Mouse (Mus musculus) MEL (cell line): ENCODE results near the gene Pef1. TPM values are rescaled to one million over a fixed set of nuclear protein-coding genes. Genes with fewer than 3 reads are reported as not detected.

Source experiments
- DNase-seq: peaks from one replicate; pipeline ENCODE4 v3.0.0; 2011; ENCODE audit warnings: low read depth, low spot score
- H3K27ac ChIP-seq: 2 replicates; pipeline ENCODE4 v1.5.1; 2012; ENCODE audit warnings: low read depth, mild to moderate bottlenecking, control low read depth, low read length, moderate library complexity; ENCODE audit not compliant: control insufficient read depth
- H3K27me3 ChIP-seq, 2 experiments: fragments of 150-350 bp in 1 of 2; sonication (generic) in 1 of 2; 2 replicates each; pipeline ENCODE4 v1.6.1; 2012; ENCODE audit warnings: low read length in 2 of 2, mild to moderate bottlenecking in 2 of 2, improper control_type of control experiment in 1 of 2, moderate library complexity in 1 of 2; ENCODE audit not compliant: insufficient read depth in 2 of 2, control insufficient read depth in 1 of 2
- H3K36me3 ChIP-seq, 2 experiments: 2 replicates each; pipeline ENCODE4 v1.6.1; 2012 to 2014; ENCODE audit warnings: low read length in 2 of 2, improper control_type of control experiment in 1 of 2, inconsistent platforms in 1 of 2, mild to moderate bottlenecking in 1 of 2; ENCODE audit not compliant: insufficient read depth in 2 of 2, control insufficient read depth in 1 of 2
- H3K4me1 ChIP-seq, 2 experiments: fragments of 150-350 bp in 1 of 2; sonication (generic) in 1 of 2; 2 replicates each; pipeline ENCODE4 v1.6.1; 2012; ENCODE audit warnings: low read length in 2 of 2, improper control_type of control experiment in 1 of 2, mild to moderate bottlenecking in 1 of 2; ENCODE audit not compliant: insufficient read depth in 2 of 2, control insufficient read depth in 1 of 2
- H3K4me3 ChIP-seq, 2 experiments: fragments of 150-350 bp in 1 of 2; sonication (generic) in 1 of 2; 2 replicates each; pipeline ENCODE4 v1.5.1; 2012; ENCODE audit warnings: low read depth in 2 of 2, low read length in 2 of 2, mild to moderate bottlenecking in 2 of 2, moderate library complexity in 2 of 2, control low read depth in 1 of 2, improper control_type of control experiment in 1 of 2; ENCODE audit not compliant: control insufficient read depth in 1 of 2, insufficient read depth in 1 of 2
- H3K79me2 ChIP-seq: 2 replicates; pipeline ENCODE4 v1.6.1; 2012; ENCODE audit warnings: mild to moderate bottlenecking, low read length, moderate library complexity; ENCODE audit not compliant: control insufficient read depth, poor library complexity, insufficient read depth
- H3K9ac ChIP-seq: 2 replicates; pipeline ENCODE4 v1.6.1; 2012; ENCODE audit warnings: low read depth, mild to moderate bottlenecking, control low read depth, low read length, moderate library complexity; ENCODE audit not compliant: control insufficient read depth, poor library complexity, severe bottlenecking
- H3K9me3 ChIP-seq: fragments of 150-350 bp; sonication (generic); replicated peaks from 2 replicates; pipeline ENCODE4 v1.6.1; 2012; ENCODE audit warnings: mild to moderate bottlenecking, low read length, improper control_type of control experiment, moderate library complexity; ENCODE audit not compliant: insufficient read depth
- CHD1 ChIP-seq: IDR thresholded peaks from 2 replicates; pipeline ENCODE4 v1.6.1; 2012; ENCODE audit warnings: low read depth, mild to moderate bottlenecking, inconsistent platforms, low read length, improper control_type of control experiment
- EP300 ChIP-seq, 2 experiments: IDR thresholded peaks; 2 replicates each; pipeline ENCODE4 v1.6.1; 2011; ENCODE audit warnings: improper control_type of control experiment in 2 of 2, low read length in 2 of 2, low read depth in 1 of 2, mild to moderate bottlenecking in 1 of 2
- GATA1 ChIP-seq: IDR thresholded peaks from 2 replicates; pipeline ENCODE4 v1.6.1; 2011; ENCODE audit warnings: low read depth, low read length, improper control_type of control experiment
- HCFC1 ChIP-seq: IDR thresholded peaks from 2 replicates; pipeline ENCODE4 v1.6.1; 2012; ENCODE audit warnings: low read depth, mild to moderate bottlenecking, inconsistent platforms, low read length, improper control_type of control experiment, moderate library complexity
- KAT2A ChIP-seq: conservative IDR thresholded peaks from 2 replicates; pipeline ENCODE4 v1.6.1; 2012; ENCODE audit warnings: low read depth, low read length, improper control_type of control experiment, inconsistent platforms
- MAFK ChIP-seq: IDR thresholded peaks from 2 replicates; pipeline ENCODE4 v1.6.1; 2011; ENCODE audit warnings: low read depth, mild to moderate bottlenecking, low read length, improper control_type of control experiment, borderline replicate concordance
- MAX ChIP-seq: IDR thresholded peaks from 2 replicates; pipeline ENCODE4 v1.6.1; 2011; ENCODE audit warnings: low read length, improper control_type of control experiment
- MAZ ChIP-seq: IDR thresholded peaks from 2 replicates; pipeline ENCODE4 v1.6.1; 2012; ENCODE audit warnings: low read depth, mild to moderate bottlenecking, inconsistent platforms, low read length, improper control_type of control experiment
- MYC ChIP-seq: IDR thresholded peaks from 2 replicates; pipeline ENCODE4 v1.6.1; 2011; ENCODE audit warnings: low read depth, mild to moderate bottlenecking, low read length, improper control_type of control experiment, moderate library complexity
- NELFE ChIP-seq: IDR thresholded peaks from 2 replicates; pipeline ENCODE4 v1.6.1; 2011; ENCODE audit warnings: low read depth, low read length, improper control_type of control experiment
- NRF1 ChIP-seq: IDR thresholded peaks from 2 replicates; pipeline ENCODE4 v1.6.1; 2014; ENCODE audit warnings: low read depth, mild to moderate bottlenecking, inconsistent platforms, low read length, improper control_type of control experiment, moderate library complexity; ENCODE audit not compliant: poor library complexity, insufficient read depth, severe bottlenecking
- POLR2A ChIP-seq, 2 experiments: IDR thresholded peaks; 2 replicates each; pipeline ENCODE4 v1.6.1; 2011 to 2012; ENCODE audit warnings: low read length in 2 of 2, mild to moderate bottlenecking in 2 of 2, control low read depth in 1 of 2, improper control_type of control experiment in 1 of 2, low read depth in 1 of 2, moderate library complexity in 1 of 2; ENCODE audit not compliant: control insufficient read depth in 1 of 2, insufficient read depth in 1 of 2, poor library complexity in 1 of 2
- SIN3A ChIP-seq: IDR thresholded peaks from 2 replicates; pipeline ENCODE4 v1.6.1; 2012; ENCODE audit warnings: low read length, improper control_type of control experiment, inconsistent platforms
- SMC3 ChIP-seq: IDR thresholded peaks from 2 replicates; pipeline ENCODE4 v1.6.1; 2011; ENCODE audit warnings: low read depth, low read length, improper control_type of control experiment
- TAL1 ChIP-seq: IDR thresholded peaks from 2 replicates; pipeline ENCODE4 v1.6.1; 2012; ENCODE audit warnings: mild to moderate bottlenecking, inconsistent platforms, low read length, moderate library complexity, mixed read lengths
- TBP ChIP-seq: IDR thresholded peaks from 2 replicates; pipeline ENCODE4 v1.8.0; 2011; ENCODE audit warnings: low read depth, low read length, improper control_type of control experiment
- TCF12 ChIP-seq: IDR thresholded peaks from 2 replicates; pipeline ENCODE4 v1.6.1; 2014; ENCODE audit warnings: low read depth, mild to moderate bottlenecking, inconsistent platforms, low read length, improper control_type of control experiment, moderate library complexity
- UBTF ChIP-seq: IDR thresholded peaks from 2 replicates; pipeline ENCODE4 v1.6.1; 2012; ENCODE audit warnings: low read depth, mild to moderate bottlenecking, inconsistent platforms, low read length, improper control_type of control experiment, moderate library complexity, borderline replicate concordance; ENCODE audit not compliant: insufficient read depth
- USF2 ChIP-seq, 2 experiments: IDR thresholded peaks; 2 replicates each; pipeline ENCODE4 v1.6.1; 2011 to 2012; ENCODE audit warnings: improper control_type of control experiment in 2 of 2, low read length in 2 of 2, borderline replicate concordance in 1 of 2, inconsistent platforms in 1 of 2, low read depth in 1 of 2, mild to moderate bottlenecking in 1 of 2; ENCODE audit not compliant: insufficient read depth in 1 of 2
- polyA plus RNA-seq, 2 experiments: library from polyadenylated mRNA; stranded (reverse) in 1 of 2; unstranded in 1 of 2; fragments of >175 nt in 1 of 2; fragments of >200 nt in 1 of 2; gene quantifications; 2 replicates each; pipeline versions ENCODE4 v1.2.1 to v1.2.4; 2012; ENCODE audit warnings: low replicate concordance in 2 of 2, low read depth in 1 of 2; ENCODE audit not compliant: insufficient read length in 2 of 2, insufficient read depth in 1 of 2, missing spikeins in 1 of 2
- total RNA-seq: library from RNA; depleted of rRNA; stranded (reverse); fragments of 300-350 nt; gene quantifications from 2 replicates; pipeline ENCODE4 v1.2.3, GENCODE M21; 2012; rRNA removed

The Pef1 gene
- total RNA-seq = 24.3 and 27.3 TPM in 2 replicates
- 10 to 100 TPM in 1 of 2 experiments, not detected in 1; 49.8 TPM for polyA plus RNA-seq

GRCm38 (mm10) chr4:130102111-130102651 is at the start of gene Pef1:
Gene Pef1 (plus strand): TSS chr4:130102558.
- H3K79me2 ChIP-seq = no peaks in the 10 kb centered on the region
- H3K27me3 ChIP-seq = no peaks in the 10 kb centered on the region
- no peaks in the 10 kb centered on the region for H3K9me3 ChIP-seq
- H3K9ac ChIP-seq = no peak within 1 kb of the TSS
- no peak for TF ChIP-seq USF2 (IDR thresholded peaks at IDR 0.05; ENCODE audit: borderline replicate concordance in 1 of 2, insufficient read depth in 1 of 2, low read depth in 1 of 2, low read length in 2 of 2)
- TF ChIP-seq TBP = no peak
- TF ChIP-seq NRF1 = no peak
- no peak for TF ChIP-seq CHD1
- no peak for TF ChIP-seq MAFK
- TF ChIP-seq KAT2A = no peak
- TF ChIP-seq SIN3A = no peak
- peaks cover 0 to 8% of the 10 kb centered on the region in 2 experiments; a peak in 2 of 4 replicates for H3K4me1 ChIP-seq
- no peak within 1 kb of the TSS for H3K27ac ChIP-seq
- H3K36me3 ChIP-seq = peaks cover 0 to 3% of the 10 kb centered on the region in 2 experiments; a peak in 1 of 4 replicates
- no peak within 1 kb of the TSS for H3K4me3 ChIP-seq
- DNase-seq = no peak

GRCm38 (mm10) chr4:130053111-130053510 is 49.2 kb upstream of the Pef1 start:
- H3K27me3 ChIP-seq = peaks cover 0 to under 1% of the 10 kb centered on the region in 2 experiments; a peak in 1 of 4 replicates
- no peak overlapping the region for H3K27ac ChIP-seq
- H3K4me3 ChIP-seq = no peak overlapping the region
- no peak for DNase-seq
- H3K79me2 ChIP-seq = no peaks in the 10 kb centered on the region
- H3K9ac ChIP-seq = no peak overlapping the region
- TF ChIP-seq NELFE (no peak), MAZ (no peak), GATA1 (no peak), NRF1 (no peak), TCF12 (no peak), UBTF (no peak), HCFC1 (no peak), EP300 (IDR thresholded peaks at IDR 0.05; ENCODE audit: low read depth in 1 of 2, low read length in 2 of 2) (no peak), MAFK (no peak), TBP (no peak), TAL1 (no peak), MAX (no peak), MYC (no peak), POLR2A (IDR thresholded peaks at IDR 0.05; ENCODE audit: control insufficient read depth in 1 of 2, insufficient read depth in 1 of 2, low read depth in 1 of 2, low read length in 2 of 2, poor library complexity in 1 of 2) (no peak), SMC3 (no peak)
- H3K36me3 ChIP-seq = no peaks in the 10 kb centered on the region
- H3K9me3 ChIP-seq = no peaks in the 10 kb centered on the region
- H3K4me1 ChIP-seq = no peaks in the 10 kb centered on the region
